Mouse (Mus musculus) testis, adult 2 months (tissue): ENCODE results near the gene AI597479.

Experiments
- CTCF ChIP-seq: fragments of 200-500 bp; IDR thresholded peaks from 2 replicates; pipeline ENCODE4 v1.5.1; 2012; ENCODE audit warnings: low read depth, mild to moderate bottlenecking, inconsistent platforms, low read length, moderate library complexity; ENCODE audit not compliant: control insufficient read depth, insufficient read depth, insufficient replicate concordance
- POLR2A ChIP-seq: fragments of 200-500 bp; IDR thresholded peaks from 2 replicates; pipeline ENCODE4 v1.6.1; 2012; ENCODE audit warnings: low read depth, mild to moderate bottlenecking, inconsistent platforms, low read length, moderate library complexity; ENCODE audit not compliant: control insufficient read depth

- TF ChIP-seq POLR2A: no peak
- TF ChIP-seq CTCF: no peak
Observed at GRCm38 (mm10) chr1:43070726-43071125, 27.8 kb upstream of the AI597479 start.
